Mouse (Mus musculus): Measurements from ENCODE around the gene Mepe. TPM values are rescaled to one million over a fixed set of nuclear protein-coding genes. Genes with fewer than 3 reads are reported as not detected.

The Mepe gene
- polyA plus RNA-seq, 1 experiment from 2014 or later: not detected

DNA sequence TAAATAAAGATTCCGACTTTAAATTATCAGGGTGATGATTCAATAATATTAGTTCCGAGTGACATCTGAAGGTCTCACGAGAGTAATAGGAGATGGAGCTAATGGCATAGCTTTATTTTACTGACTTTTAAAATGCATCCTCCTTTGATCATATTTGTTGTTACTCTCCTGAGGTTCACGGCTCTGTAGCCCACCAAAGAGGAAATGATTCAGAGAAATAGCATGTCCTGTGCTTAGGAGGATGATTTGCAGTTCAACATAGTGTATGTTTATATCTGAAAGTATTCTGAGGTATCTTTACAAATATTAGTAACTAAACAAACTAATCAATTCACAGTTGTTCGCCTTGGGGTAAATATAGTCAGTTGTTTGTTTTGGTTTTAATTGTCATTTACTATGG is 32.4 kb downstream of the Mepe start:
- Histone ChIP-seq H3K4me3 (no peak overlapping the region), H3K9me3 (replicated peaks) (no peaks in the 10 kb centered on the region), H3K4me2 (replicated peaks) (no peak overlapping the region), H3K36me3 (no peaks in the 10 kb centered on the region), H3K9ac (no peak overlapping the region), H3K27me3 (no peaks in the 10 kb centered on the region), H3K27ac (no peak overlapping the region), H3K4me1 (0 out of 2 replicates have a peak, but pooled peaks cover 7% of the 10 kb centered on the region)
- WGBS: 83% methylated on average over 5 of the region's 5 CpGs
- no peak for ATAC-seq (ENCODE audit: low FRiP score)

GRCm38 (mm10) chr5:104358592-104358991 is 33.5 kb downstream of the Mepe start:
- Histone ChIP-seq H3K27ac (no peak overlapping the region), H3K9me3 (replicated peaks) (no peaks in the 10 kb centered on the region), H3K4me1 (0 out of 2 replicates have a peak, but pooled peaks cover 7% of the 10 kb centered on the region), H3K9ac (no peak overlapping the region), H3K4me2 (replicated peaks) (no peak overlapping the region), H3K4me3 (no peak overlapping the region), H3K27me3 (no peaks in the 10 kb centered on the region), H3K36me3 (no peaks in the 10 kb centered on the region)
- 63% methylated on average over 7 of the region's 7 CpGs for WGBS
- no peak for ATAC-seq (ENCODE audit: low FRiP score)

- H3K4me2 ChIP-seq (replicated peaks): no peak overlapping the region
- H3K4me3 ChIP-seq: no peak overlapping the region
- H3K27me3 ChIP-seq: no peaks in the 10 kb centered on the region
- no peaks in the 10 kb centered on the region for H3K9me3 ChIP-seq (replicated peaks)
- H3K9ac ChIP-seq: no peak overlapping the region
- no peak for ATAC-seq (ENCODE audit: low FRiP score)
- 65% methylated on average over 6 of the region's 6 CpGs for WGBS
- H3K27ac ChIP-seq: no peak overlapping the region
- H3K36me3 ChIP-seq: no peaks in the 10 kb centered on the region
- H3K4me1 ChIP-seq: 0 out of 2 replicates have a peak, but pooled peaks cover 7% of the 10 kb centered on the region
Observed at GRCm38 (mm10) chr5:104359257-104359656, 34.1 kb downstream of the Mepe start.

DNA sequence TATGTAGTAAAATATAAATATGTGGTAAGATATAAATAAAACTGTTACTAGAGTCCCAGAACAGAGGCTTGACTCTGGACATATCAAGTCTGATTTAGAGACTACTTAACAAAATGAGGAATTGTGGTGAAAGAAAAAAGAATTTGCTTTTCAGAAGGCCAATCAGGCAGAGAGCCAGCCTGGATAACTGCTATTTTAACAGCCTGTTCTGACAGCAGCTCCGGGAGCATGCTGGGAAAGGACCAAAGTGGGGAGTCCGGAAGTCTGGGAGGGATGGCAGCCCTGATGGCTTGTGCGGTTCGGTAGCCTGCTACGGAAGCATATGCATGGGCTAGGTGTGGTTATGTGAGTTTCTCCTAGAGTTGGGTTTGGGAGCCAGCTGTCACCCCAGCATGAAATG is 45.5 kb downstream of the Mepe start:
- H3K9ac ChIP-seq: no peak overlapping the region
- no peak overlapping the region for H3K4me3 ChIP-seq
- WGBS: 86% methylated on average over 5 of the region's 5 CpGs
- H3K27me3 ChIP-seq: no peaks in the 10 kb centered on the region
- H3K36me3 ChIP-seq: no peaks in the 10 kb centered on the region
- no peak for ATAC-seq (ENCODE audit: low FRiP score)
- no peak overlapping the region for H3K27ac ChIP-seq
- no peaks in the 10 kb centered on the region for H3K9me3 ChIP-seq (replicated peaks)
- H3K4me1 ChIP-seq: peaks cover 3% of the 10 kb centered on the region; the same call in 1 of the 2 replicates
- H3K4me2 ChIP-seq (replicated peaks): no peak overlapping the region

DNA sequence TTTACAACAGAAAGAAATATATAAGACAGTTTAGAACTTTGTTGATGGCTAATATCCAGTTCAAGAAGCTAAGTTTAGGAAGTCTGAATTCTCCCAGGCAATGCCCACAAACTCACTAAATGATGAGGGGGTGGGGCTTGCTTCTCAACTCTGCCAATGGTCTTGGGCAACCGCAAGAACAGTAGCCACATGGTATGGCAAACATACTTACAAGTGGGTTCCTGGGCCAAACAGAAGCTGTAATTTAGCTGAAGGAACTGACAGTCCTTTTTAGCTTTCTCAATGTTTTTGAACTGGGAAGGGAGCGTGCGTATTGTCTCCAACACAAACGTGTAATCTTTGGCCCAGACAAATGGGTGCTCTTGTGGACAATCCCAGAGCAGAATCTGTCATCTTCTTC is 46.2 kb downstream of the Mepe start:
- ATAC-seq (ENCODE audit: low FRiP score): no peak
- WGBS: 91% methylated on average over 4 of the region's 4 CpGs
- H3K9me3 ChIP-seq (replicated peaks): no peaks in the 10 kb centered on the region
- H3K36me3 ChIP-seq: no peaks in the 10 kb centered on the region
- H3K4me1 ChIP-seq: peaks cover 3% of the 10 kb centered on the region; the same call in 1 of the 2 replicates
- no peaks in the 10 kb centered on the region for H3K27me3 ChIP-seq
- no peak overlapping the region for H3K9ac ChIP-seq
- H3K4me3 ChIP-seq: no peak overlapping the region
- no peak overlapping the region for H3K27ac ChIP-seq
- no peak overlapping the region for H3K4me2 ChIP-seq (replicated peaks)

- no peak overlapping the region for H3K27ac ChIP-seq
- H3K4me2 ChIP-seq (replicated peaks): no peak overlapping the region
- H3K9me3 ChIP-seq (replicated peaks): no peaks in the 10 kb centered on the region
- no peak overlapping the region for H3K4me3 ChIP-seq
- peaks cover 3% of the 10 kb centered on the region; the same call in 1 of the 2 replicates for H3K4me1 ChIP-seq
- no peaks in the 10 kb centered on the region for H3K27me3 ChIP-seq
- H3K36me3 ChIP-seq: no peaks in the 10 kb centered on the region
- no peak for ATAC-seq (ENCODE audit: low FRiP score)
- 70% methylated on average over 4 of the region's 4 CpGs for WGBS
- no peak overlapping the region for H3K9ac ChIP-seq
Observed at GRCm38 (mm10) chr5:104373648-104374307, 48.6 kb downstream of the Mepe start.

DNA sequence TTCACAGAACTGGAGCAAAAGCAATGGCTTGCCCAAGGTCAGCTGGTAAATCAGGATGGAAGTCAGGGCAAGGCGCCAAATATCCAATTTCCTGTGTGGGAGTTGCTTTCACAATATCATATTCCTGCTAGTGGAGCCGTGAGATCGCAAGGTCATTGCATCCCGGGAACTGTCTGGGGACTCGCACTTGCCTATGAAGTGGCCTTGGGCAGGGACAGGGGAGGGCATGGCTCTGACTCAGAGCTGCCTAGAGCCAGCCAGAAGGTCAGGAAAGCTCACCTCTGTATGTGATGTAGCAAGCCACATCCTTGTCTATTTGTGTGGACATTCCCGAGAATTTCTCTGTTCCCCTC is 49.2 kb downstream of the Mepe start:
- WGBS: 86% methylated on average over 6 of the region's 6 CpGs
- no peak overlapping the region for H3K4me2 ChIP-seq (replicated peaks)
- H3K9ac ChIP-seq: no peak overlapping the region
- H3K27me3 ChIP-seq: no peaks in the 10 kb centered on the region
- H3K27ac ChIP-seq: no peak overlapping the region
- H3K4me1 ChIP-seq: peaks cover 3% of the 10 kb centered on the region; the same call in 1 of the 2 replicates
- H3K36me3 ChIP-seq: no peaks in the 10 kb centered on the region
- no peak; the same call in 1 of the 2 replicates for ATAC-seq (ENCODE audit: low FRiP score)
- H3K9me3 ChIP-seq (replicated peaks): no peaks in the 10 kb centered on the region
- H3K4me3 ChIP-seq: no peak overlapping the region

- 73% methylated on average over 2 of the region's 2 CpGs for WGBS
- Histone ChIP-seq H3K4me3 (no peak overlapping the region), H3K9ac (no peak overlapping the region), H3K9me3 (replicated peaks) (no peaks in the 10 kb centered on the region), H3K4me2 (replicated peaks) (no peak overlapping the region), H3K27ac (no peak overlapping the region), H3K27me3 (no peaks in the 10 kb centered on the region), H3K36me3 (no peaks in the 10 kb centered on the region), H3K4me1 (peaks cover 3% of the 10 kb centered on the region; the same call in 1 of the 2 replicates)
- ATAC-seq (ENCODE audit: low FRiP score): no peak
Observed at GRCm38 (mm10) chr5:104375132-104375531, 50.0 kb downstream of the Mepe start.

GRCm38 (mm10) chr5:104376890-104377289 is 51.8 kb downstream of the Mepe start:
- Histone ChIP-seq H3K4me3 (no peak overlapping the region), H3K27me3 (no peaks in the 10 kb centered on the region), H3K9me3 (replicated peaks) (no peaks in the 10 kb centered on the region), H3K27ac (no peak overlapping the region), H3K4me1 (peaks cover 3% of the 10 kb centered on the region; the same call in 1 of the 2 replicates), H3K4me2 (replicated peaks) (no peak overlapping the region), H3K9ac (no peak overlapping the region), H3K36me3 (no peaks in the 10 kb centered on the region)
- no peak for ATAC-seq (ENCODE audit: low FRiP score)
- WGBS: 93% methylated on average over 1 of the region's 1 CpGs

DNA sequence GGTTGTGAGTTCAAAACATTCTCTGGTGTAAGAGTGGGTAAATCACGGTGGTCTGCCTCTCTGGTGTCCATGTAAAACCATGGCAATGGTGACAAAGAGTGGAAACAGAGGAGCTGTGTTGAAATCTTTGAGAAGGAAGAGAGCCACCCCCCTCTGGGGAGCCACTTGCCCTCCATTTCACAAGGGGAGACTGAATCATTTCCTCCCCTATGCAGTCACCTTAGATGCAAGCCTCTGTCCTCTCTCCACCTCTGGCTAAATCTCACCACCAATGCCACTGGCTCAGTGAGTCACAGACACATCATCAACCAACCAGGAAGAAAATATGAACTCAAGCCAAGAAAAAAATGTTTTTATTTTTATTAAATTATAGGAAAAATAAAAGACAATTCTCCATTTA is 55.4 kb downstream of the Mepe start:
- Histone ChIP-seq H3K27me3 (no peaks in the 10 kb centered on the region), H3K36me3 (no peaks in the 10 kb centered on the region), H3K27ac (no peak overlapping the region), H3K9ac (no peak overlapping the region), H3K4me2 (replicated peaks) (no peak overlapping the region), H3K4me3 (no peak overlapping the region), H3K4me1 (no peaks in the 10 kb centered on the region), H3K9me3 (replicated peaks) (no peaks in the 10 kb centered on the region)
- 97% methylated on average over 1 of the region's 1 CpGs for WGBS
- ATAC-seq (ENCODE audit: low FRiP score): no peak

- Histone ChIP-seq H3K4me3 (no peak overlapping the region), H3K36me3 (no peaks in the 10 kb centered on the region), H3K4me2 (replicated peaks) (no peak overlapping the region), H3K27ac (no peak overlapping the region), H3K27me3 (no peaks in the 10 kb centered on the region), H3K9ac (no peak overlapping the region), H3K4me1 (no peaks in the 10 kb centered on the region), H3K9me3 (replicated peaks) (no peaks in the 10 kb centered on the region)
- WGBS: 59% methylated on average over 4 of the region's 7 CpGs
- no peak for ATAC-seq (ENCODE audit: low FRiP score)
Observed at GRCm38 (mm10) chr5:104381671-104382070, 56.5 kb downstream of the Mepe start.

- no peak for ATAC-seq (ENCODE audit: low FRiP score)
- WGBS: 95% methylated on average over 7 of the region's 7 CpGs
- Histone ChIP-seq H3K4me1 (no peaks in the 10 kb centered on the region), H3K36me3 (no peaks in the 10 kb centered on the region), H3K9me3 (replicated peaks) (no peaks in the 10 kb centered on the region), H3K4me3 (no peak overlapping the region), H3K27me3 (no peaks in the 10 kb centered on the region), H3K27ac (no peak overlapping the region), H3K9ac (no peak overlapping the region), H3K4me2 (replicated peaks) (no peak overlapping the region)
Observed at GRCm38 (mm10) chr5:104384540-104384939, 59.4 kb downstream of the Mepe start.

GRCm38 (mm10) chr5:104385521-104385920 is 60.4 kb downstream of the Mepe start:
- no peak for ATAC-seq (ENCODE audit: low FRiP score)
- no peaks in the 10 kb centered on the region for H3K27me3 ChIP-seq
- H3K9ac ChIP-seq: no peak overlapping the region
- no peaks in the 10 kb centered on the region for H3K9me3 ChIP-seq (replicated peaks)
- no peak overlapping the region for H3K27ac ChIP-seq
- H3K4me2 ChIP-seq (replicated peaks): no peak overlapping the region
- H3K36me3 ChIP-seq: no peaks in the 10 kb centered on the region
- 93% methylated on average over 16 of the region's 16 CpGs for WGBS
- no peak overlapping the region for H3K4me3 ChIP-seq
- H3K4me1 ChIP-seq: no peaks in the 10 kb centered on the region

Data from hindbrain, embryonic 12.5 days (tissue).